Mouse (Mus musculus): ENCODE results near the gene Bri3.
"Not testable (repeated sequence)": the region's sequence is repeated elsewhere in the genome, so short reads cannot be mapped to it uniquely, and the experiment has no call there.

Bri3 gene

DNA sequence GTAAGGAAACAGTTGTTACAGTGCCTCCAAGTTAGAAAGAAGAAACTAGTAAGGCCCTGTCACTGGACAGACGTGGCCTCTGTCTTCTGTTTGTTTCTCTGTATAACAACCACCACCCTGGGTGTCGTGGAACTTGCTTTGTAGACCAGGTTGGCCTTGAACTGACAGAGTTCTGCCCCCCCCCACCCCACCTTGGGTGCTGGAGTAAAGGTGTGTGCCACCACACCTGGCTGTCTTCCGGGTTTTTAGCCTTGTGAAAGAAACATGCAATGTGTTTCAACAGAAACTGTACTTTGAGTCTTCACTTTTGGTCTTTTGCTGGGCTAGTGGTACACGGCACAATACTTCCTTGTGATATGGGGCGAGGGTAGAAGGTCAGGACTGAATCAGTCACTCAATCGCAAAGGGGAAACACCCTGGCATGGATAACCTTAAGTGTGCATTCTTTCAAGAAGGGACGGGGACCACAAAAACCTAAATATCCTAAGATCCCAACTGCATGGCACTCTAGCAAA lies 51.9 kb downstream of the Bri3 start:
- DNase-seq (ENCODE audit: low spot score), result no peak

DNA sequence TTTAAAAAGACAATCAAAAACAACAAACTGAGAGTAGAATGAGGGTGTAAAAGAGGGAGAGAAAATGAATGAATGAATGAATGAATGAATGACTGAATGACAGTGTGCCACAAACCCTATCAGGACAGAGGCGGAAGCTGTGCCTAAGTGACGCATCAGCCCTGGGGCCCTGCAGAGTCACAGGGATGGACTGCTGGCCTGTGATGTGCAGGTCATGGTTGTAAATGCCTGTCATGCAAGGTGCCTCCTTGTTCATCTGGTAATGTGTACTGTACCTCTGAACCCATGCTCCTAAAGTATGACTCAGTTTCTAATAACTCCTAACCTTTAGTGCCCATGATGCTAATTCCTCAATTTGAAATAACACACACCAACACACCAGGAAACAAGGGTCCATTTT lies 58.8 kb downstream of the Bri3 start:
- DNase-seq (ENCODE audit: low spot score), result no peak

DNA sequence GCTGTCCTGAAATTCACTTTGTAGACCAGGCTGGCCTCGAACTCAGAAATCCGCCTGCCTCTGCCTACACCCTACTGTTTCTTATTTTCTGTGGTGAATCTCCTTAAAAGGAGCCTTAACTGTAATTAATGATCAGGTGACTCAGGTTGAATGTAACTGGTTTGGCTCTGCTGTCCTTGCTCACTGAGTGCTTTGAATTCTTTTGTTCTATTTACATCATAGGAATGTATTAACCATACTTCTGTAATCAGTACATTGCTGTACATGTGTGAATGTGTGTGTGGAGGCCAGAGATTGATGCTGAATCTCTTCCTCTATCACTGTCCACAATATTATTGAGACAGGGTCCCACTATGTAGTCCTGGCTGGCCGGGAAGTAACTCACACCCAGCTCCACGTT lies 64.7 kb downstream of the Bri3 start:
- no peak for DNase-seq (ENCODE audit: low spot score)

DNA sequence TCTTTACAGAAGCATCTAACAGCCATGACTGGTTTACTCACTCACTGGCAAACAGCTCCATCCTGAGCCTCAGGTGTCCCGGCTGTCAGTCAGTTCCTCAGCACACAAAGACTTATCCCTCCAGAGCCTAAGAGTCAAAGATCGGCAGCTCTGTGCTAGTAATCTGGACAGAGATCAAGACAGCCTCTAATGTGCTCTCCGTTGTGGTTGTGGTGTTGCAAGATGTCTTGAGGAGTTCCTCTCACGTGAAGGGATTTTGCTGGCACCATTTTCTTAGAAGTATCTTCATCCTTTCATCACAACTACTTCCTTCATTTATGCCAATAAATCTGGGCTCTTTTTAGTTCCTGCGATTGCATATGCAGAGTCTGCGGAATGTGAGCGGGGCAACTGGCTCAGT lies 67.9 kb downstream of the Bri3 start:
- DNase-seq (ENCODE audit: low spot score), result peak; percentile 17

DNA sequence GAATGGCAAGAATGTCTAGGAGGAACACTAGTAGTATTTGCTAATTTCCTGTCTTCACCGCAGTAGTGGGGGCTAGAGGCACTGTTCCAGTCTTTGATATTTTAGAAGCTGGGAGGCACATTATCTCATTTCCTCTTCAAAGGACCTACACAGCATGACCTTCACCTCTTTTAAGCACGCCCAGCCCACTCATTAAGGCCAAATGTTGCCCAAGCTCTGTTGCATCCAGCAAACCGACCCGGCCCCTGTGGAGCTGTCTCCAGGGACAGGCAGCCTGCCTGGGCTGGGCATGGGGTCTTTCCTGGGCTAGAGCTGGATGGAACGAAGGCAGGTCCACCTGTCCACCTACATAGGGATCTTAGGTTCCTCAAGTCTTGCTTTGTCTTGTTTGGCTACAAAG lies 69.1 kb downstream of the Bri3 start:
- no peak for DNase-seq (ENCODE audit: low spot score)

DNA sequence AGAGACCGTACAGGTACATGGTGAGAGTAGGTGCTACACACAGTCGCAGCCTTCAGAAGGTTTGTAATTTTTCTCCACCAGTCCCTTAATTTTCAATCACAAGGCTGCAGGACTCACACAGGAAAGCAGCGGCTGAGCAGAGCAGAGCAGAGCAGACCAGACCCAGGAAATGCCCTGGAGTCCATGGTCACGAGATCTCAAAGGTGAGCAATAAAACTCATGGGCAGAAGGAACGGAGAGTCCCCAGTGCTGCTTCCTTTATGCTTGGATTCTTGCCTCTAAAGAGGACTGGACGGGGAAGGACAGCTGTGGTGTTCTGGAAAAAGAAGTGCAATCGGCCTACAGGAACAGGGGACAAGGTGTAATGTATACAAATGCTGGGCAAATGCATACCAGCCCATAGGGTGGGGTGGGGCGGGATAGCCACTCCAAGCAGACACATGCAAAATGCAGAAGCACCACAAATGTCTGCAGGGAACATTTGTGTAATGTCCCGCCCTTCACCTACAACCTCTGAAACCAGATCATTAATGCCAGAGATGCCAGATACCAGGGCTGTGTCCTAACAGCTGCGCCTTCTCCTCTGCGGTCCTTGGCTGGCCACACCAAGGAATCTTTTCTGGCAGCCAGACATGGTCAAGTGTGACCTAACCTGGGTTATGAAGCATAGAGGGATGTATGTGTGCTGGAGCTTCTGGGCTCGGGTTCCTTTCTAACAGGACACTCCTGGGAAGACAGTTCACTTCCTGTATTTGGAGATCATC lies 70.7 kb downstream of the Bri3 start:
- no peak for DNase-seq (ENCODE audit: low spot score)

DNA sequence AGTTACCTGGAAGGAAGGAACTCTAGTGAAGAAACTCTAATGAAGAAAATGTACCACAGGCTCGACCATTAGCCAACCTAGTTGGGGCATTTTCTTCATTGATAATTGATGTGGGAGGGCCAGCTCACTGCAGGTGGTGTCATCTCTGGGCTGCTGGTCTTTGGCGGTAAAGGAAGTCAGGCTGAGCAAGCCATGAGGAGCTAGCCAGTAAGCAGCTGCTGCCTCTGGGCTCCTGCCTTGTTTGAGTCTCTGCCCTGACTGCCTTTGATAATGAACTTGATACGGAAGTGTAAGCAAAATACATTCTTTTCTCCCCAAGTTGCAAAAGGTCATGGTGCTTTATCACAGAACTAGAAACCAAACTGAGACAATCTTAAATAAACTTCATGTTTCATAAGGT lies 72.2 kb downstream of the Bri3 start:
- no peak for DNase-seq (ENCODE audit: low spot score)

DNA sequence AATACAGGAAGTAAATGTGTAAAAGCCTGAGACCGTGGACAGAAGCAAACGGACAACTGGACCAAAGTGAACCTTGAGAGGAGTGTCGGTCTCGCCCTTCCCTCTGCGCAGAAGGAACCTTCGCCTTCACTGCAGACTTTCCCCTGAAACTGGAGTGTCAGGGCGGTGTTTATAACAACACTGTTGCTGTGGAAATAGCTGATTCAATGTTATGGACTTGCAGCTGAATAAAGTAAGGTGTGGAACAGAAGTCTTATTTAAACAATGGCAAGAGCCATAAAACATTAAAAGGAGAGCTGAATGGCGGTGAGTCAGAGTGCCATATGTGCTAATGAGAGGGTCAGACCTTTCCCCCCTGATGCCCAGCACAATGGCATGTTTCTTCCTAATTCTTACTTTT lies 73.2 kb downstream of the Bri3 start:
- no peak for DNase-seq (ENCODE audit: low spot score)

DNA sequence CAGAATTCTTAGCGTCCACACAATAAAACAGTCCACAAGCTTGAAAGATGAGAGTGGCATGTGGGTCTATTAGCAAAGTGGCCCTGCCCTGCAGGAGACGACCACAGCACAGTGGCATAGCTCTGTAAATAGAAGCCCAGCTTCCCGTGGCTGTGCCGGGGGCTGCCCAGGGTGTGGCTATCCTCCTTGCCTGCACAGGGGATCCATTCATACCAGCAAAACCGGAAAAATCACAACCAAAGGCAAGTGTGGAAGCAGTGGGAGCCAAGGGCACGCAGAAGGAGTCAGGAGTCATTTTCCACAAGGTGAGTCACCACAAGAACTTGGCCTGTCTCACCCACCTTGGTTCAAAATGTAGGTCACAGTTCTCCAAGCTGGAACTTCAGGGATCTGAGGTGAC lies 74.0 kb downstream of the Bri3 start:
- no peak for DNase-seq (ENCODE audit: low spot score)

DNA sequence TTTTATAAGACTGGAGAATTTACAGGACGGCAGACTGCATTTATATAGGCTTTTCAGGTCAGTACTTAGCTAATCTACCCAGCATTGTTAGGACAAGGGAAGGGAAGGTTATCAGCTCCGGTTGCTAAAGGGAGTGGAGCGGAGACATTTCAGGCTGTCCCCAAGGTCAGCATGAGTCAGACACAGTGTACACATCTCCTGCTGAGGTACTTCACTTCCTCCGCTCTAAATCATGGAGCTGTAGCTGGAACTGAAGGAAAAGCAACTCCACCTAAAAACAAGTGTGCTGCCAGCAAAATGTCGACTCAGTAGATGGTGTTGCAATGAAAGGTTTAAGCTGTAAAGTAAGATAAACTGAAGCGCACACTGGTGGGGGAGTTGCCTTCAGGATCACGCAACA lies 77.4 kb downstream of the Bri3 start:
- peak; percentile 12 for DNase-seq (ENCODE audit: low spot score)

DNA sequence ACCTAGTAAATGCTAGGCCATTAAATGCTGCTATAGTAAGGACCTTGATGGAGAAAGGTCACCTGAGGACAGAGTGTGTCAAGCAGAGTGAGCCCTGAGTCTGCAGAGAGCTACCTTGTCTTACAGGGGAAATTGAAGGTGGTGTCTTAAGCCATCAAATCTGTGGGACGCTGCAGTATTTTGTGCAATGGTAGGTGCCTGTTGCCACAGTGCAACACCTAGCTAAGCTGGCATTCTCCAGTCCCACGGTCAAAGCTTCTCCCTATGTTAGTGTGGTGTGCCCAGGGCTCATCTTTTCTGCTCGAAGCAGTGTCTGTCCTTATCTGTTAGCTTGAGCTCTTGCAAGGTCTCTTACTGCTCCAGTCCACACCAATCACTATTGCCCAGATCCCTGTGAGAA lies 78.5 kb downstream of the Bri3 start:
- DNase-seq (ENCODE audit: low spot score), result no peak

DNA sequence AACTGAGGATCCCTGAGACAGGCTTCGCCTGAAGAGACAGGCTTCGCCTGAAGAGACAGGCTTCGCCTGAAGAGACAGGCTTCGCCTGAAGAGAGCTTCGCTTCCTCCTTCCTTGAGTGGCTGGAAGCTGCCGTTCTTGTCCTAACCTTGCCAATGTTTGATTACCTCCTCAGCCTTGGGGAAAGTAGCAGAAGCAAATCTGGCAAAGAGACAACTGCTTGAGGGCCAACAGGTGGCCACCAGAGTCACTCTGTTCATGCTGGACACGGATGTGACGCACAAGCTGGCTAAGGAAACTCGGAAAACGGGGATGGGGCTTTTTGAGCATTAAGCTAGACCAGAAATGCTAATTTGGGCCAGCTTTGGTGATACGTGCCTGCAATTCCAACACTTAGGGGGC lies 89.8 kb downstream of the Bri3 start:
- no peak for DNase-seq (ENCODE audit: low spot score)

DNA sequence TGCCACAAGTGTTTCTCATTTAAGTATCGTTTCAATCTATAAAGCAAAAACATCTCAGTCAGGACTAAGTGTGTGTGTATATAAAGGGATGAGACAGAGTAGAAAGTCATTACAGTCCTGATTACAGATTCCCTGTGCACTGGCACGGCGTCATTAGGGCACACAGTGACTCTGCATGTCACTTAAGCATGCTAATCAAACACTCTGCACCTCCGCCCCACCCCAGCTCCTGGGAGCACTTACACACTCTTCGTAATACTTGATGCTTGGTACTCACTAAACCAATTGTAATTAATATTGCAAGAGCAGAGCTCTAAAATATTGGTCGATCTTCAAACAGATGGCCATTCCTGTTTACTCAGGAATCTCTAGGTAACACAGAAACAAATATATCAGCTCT lies 91.1 kb downstream of the Bri3 start:
- DNase-seq (ENCODE audit: low spot score), result not testable (repeated sequence)

DNA sequence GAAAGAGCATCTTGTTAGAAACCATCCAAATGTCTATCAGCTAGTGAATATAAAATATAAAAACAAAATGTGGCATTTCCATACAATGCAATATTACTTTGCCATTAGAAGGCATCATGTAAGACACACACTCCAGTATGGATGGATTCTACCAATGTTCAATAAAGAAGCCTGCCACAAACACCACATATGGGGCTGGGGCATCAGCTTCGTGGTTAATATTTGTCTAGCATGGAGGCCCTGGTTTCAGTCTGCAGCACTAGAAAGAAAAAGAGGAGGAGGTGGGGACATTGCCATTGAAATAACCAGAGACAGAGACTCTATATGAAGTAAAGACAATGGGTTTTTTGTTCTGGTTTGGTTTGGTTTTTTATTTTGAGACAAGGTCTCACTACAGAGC lies 94.5 kb downstream of the Bri3 start:
- no peak for DNase-seq (ENCODE audit: low spot score)

DNA sequence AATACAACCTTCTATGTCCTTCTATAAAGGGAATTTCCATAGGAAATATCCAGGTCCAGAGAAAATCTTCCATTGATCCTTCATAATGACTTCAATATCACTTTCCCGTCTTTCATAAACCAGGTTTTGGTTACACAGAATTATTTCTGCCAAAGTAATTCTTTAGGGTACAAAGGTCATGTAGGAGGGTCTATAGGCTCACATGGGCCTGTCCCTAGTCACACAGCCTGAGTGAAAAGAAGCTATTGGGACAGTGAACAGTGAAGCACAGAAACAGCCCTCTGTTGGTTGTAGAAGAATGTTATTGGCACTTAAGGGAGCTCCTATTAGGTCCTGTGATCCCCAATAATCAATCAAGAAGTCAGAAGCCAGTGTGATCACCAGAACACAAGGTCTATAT lies 96.8 kb downstream of the Bri3 start:
- DNase-seq (ENCODE audit: low spot score), result no peak

DNA sequence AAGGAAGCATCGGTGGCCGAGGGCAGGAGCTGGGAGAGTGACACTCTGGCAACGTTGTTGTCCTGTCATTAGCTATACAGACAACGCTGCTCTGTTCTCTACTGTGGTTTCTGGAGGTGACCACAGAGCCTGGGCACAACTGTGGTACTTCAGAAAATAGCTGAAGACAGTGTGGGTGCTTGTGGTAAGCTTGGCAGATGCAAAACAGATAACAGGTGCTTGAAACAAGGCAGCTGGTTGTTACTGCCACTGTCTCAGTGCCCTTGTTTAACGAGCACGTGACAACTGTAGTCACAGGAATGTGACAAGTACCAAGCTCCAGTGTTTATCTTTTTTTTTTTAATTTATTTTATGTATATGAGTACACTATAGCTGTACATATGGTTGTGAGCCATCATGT lies 100.4 kb downstream of the Bri3 start:
- no peak for DNase-seq (ENCODE audit: low spot score)

DNA sequence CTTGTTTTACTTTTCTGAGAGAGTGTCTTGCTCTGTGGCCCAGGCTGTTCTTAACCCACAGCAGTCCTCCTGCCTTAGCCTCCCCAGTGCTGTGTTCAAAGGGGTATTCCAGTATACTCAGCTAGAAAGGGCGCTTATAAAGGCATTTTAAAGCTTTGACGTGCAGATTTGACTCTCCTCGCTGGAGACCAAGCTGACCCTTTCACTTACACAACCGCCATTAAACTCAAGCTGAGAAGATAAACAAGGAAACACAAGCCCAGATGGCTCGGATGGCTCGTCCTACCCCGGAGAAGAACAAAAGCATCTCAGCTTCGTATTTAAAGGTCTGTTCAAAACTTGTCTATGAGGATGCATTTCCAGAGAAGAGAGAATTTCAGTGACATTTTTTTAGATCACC lies 106.9 kb downstream of the Bri3 start:
- no peak for DNase-seq (ENCODE audit: low spot score)

DNA sequence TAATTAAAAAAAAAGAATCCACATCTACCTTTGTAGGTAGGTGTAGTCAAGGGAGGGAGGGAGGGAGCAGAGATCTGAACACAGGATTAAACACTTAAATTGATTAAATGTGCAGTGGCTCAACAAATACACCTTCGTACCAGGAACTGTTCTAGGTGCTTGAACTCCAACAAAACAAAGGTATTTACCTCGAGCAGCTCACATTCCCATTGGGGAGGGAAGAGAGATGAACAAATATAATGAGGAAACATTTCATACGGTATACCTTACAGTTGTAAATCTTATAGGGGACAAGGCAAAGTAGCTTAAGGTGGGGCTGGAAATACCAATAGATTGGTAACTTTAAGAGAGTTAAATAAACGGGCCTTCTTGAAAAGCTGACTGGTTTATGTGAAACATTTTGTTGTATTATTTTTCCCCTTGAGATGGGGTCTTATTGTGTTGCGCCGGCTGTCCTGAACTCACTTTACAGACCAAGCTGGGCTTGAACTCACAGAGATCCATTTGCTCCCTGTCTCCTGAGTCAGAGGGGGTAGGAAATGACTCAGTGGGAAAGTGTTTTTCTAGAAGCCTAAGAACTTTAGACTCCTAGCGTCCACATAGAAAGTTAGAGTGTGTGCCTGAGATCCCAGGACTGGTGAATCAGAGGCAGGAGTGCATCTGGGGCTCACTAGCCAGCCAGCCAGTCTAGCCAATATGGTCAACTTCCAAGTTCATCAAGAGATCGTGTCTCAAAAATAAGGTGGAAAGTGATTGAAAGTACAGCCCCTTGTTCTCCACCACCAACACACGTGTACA lies 108.2 kb downstream of the Bri3 start:
- no peak for DNase-seq (ENCODE audit: low spot score)

DNA sequence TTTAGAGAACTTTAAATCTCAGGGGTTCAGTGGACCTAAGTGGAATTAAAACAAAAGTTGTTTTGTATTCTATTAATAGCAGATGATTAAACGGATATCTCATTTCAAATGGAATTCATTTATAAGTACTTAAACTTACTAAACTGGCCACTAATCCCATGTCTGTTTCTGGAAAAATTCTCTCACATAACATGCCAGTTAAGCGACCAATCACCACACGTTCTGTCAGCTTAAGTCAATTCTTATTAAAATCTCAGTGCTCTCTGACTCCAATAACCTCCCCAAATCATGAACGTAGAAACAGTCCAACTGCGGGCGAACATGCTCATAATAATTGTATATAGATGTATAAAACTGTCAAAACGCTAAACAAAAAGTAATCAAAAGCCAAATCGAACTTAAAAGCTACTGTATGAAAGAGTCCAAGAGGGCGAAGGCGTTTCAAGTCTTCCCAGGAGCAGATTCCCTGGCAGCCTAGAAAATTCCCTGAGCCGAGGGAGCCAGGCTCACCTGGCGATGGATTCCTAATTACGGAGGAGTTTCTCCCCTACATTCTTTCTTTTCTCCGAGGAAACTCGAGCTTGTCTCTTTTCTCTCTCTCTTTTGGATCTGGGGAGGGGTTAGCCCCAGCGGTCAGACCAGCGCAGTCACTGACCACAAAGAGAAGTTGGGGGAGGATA lies 112.7 kb downstream of the Bri3 start:
- DNase-seq (ENCODE audit: low spot score), result no peak

DNA sequence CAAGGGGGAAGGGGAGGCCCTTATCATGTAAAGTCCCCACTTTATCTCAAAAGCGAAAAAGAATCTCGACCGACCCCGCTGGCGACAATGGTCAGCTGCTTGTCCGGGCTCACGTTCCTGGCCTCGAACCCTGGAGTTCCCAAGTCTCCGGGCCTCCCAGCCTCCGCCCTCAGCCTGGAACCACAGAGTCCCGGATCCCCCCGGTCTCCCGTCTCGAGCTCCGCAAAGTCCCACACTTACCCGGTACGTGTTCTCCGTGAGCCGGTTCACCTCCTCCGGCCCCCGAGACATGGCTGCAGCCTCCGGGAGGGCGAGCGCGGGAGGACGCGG lies 113.3 kb downstream of the Bri3 start:
- DNase-seq (ENCODE audit: low spot score), result no peak

DNA sequence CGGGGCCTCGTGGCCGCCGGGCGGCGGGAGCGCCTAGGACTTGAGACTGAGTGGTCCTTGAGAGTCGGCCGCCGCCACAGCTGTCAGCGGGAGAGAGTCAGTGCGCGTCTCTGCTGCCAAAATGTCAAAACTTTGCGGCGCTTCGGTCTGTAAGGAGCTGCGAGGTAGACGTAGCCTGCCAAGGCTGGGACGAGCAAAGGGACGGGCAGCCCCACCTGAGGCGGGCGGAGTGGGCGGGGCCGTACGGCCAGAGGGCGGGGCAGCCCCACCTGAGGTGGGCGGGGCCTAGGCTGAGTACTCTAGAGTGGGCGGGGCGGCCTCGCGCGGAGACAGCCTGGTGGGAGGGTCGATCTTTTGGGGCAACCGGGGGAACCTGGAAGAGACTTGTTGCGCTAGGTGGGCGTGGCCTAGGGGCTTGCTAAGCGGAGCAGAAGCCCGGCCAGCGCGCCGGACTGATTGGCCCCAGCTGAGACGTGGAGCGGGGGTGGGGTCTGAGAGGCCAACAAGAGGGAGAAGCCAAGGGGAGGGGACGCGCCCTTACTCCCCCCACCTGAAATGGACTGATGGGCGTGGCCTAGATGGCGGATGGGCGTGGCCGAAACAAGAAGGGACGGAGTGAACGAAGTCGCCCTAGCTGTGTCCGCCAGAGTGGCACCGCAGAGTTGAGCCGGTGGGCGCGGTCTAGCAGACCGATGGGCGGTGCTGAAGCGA lies 113.8 kb downstream of the Bri3 start, which contains the start of gene Baiap2l1:
TSS of gene Baiap2l1 (minus strand) at position 232 of the 711 bp plus-strand sequence.
- DNase-seq (ENCODE audit: low spot score), result peak; percentile 70

DNA sequence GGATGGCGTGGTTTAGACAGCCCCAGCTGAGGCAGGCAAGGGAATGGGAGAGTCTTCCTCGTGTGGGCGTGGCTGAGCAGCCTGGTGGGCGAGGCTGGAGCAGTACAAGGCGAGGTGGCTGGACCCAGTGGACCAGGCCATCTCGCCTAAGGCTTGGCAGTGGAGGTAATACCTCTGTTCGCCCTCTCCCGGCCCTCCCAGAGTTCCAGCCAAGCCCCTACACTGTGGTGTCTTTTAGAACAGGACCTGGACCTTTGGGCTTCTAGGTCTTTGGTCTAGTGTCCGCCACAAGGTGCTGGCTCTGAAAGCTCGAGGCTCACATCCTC lies 114.3 kb downstream of the Bri3 start:
- DNase-seq (ENCODE audit: low spot score), result no peak

DNA sequence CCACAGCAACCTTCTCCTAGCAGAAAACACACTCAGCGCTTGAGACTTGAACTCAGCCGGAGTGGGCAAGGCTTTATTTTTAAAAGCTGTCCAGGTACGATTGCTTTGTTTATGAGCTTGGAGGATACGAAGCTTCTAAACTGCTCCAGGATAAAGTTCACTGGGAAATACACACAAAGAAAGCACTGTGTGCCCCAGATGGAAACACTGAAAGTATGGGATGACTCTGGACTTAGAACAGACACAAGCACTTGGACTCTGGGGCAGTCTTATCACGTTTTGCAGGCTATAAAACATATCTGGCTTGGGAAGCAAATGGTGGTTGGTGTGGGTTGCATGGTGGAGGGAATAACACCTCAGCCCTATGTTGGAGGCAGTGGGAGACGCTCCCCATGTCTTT lies 115.6 kb downstream of the Bri3 start:
- DNase-seq (ENCODE audit: low spot score), result no peak

Data from adipocyte (in vitro differentiated cells).